In genomic region chr7:73595860-73596259, GRCm38 (mm10) we compare ENCODE assay signal across 8 mouse cellular contexts. TPM values are rescaled to one million over a fixed set of nuclear protein-coding genes. Genes with fewer than 3 reads are reported as not detected.
DNase-seq lines count a peak whose midpoint lies in the region; ATAC-seq lines count a peak whose summit lies in the region.

No protein-coding gene starts in this region.

- no peak overlapping the region; the same call in 1 of the 2 replicates for H3K9ac ChIP-seq in lung, embryonic 16.5 days (ENCODE audit: low read length)
- peak overlapping the region; percentile 68 for H3K9ac ChIP-seq in heart, embryonic 11.5 days (ENCODE audit: low read depth, low read length)
- peak overlapping the region; percentile 39 for H3K9ac ChIP-seq in liver, embryonic 11.5 days (ENCODE audit: low read depth, low read length)
- peak overlapping the region; percentile 15; the same call in 1 of the 2 replicates for H3K9ac ChIP-seq in stomach, embryonic 14.5 days (replicated peaks; ENCODE audit: low read depth, low read length)

- no peaks in the 10 kb centered on the region for H3K9me3 ChIP-seq in lung, embryonic 16.5 days (ENCODE audit: control insufficient read depth, low read length)
- H3K9me3 ChIP-seq in heart, embryonic 11.5 days (replicated peaks; ENCODE audit: control insufficient read depth, low read length) = peaks cover 3% of the 10 kb centered on the region; the same call in 1 of the 2 replicates
- H3K9me3 ChIP-seq in liver, embryonic 11.5 days (ENCODE audit: control insufficient read depth, low read length) = no peaks in the 10 kb centered on the region; the same call in 1 of the 2 replicates
- H3K9me3 ChIP-seq in stomach, embryonic 14.5 days (ENCODE audit: control insufficient read depth, low read depth, low read length) = peaks cover 4% of the 10 kb centered on the region; the same call in 1 of the 2 replicates

- peak overlapping the region; percentile 94 for H3K27ac ChIP-seq in lung, embryonic 16.5 days (ENCODE audit: low read length)
- peak overlapping the region; percentile 98 for H3K27ac ChIP-seq in heart, embryonic 11.5 days (ENCODE audit: low read depth, low read length)
- H3K27ac ChIP-seq in liver, embryonic 11.5 days (ENCODE audit: low read depth, low read length) = peak overlapping the region; percentile 77
- H3K27ac ChIP-seq in stomach, embryonic 14.5 days (ENCODE audit: low read length) = peak overlapping the region; percentile 94

- no peak overlapping the region for H3K4me3 ChIP-seq in lung, embryonic 16.5 days (ENCODE audit: low read length)
- H3K4me3 ChIP-seq in heart, embryonic 11.5 days (ENCODE audit: low read depth, low read length) = peak overlapping the region; percentile 33; the same call in 1 of the 2 replicates
- H3K4me3 ChIP-seq in liver, embryonic 11.5 days (ENCODE audit: low read depth, low read length) = peak overlapping the region; percentile 39; the same call in 1 of the 2 replicates
- no peak overlapping the region for H3K4me3 ChIP-seq in stomach, embryonic 14.5 days (ENCODE audit: low read depth, low read length)

- H3K27me3 ChIP-seq in lung, embryonic 16.5 days (ENCODE audit: control insufficient read depth, insufficient read depth, low read depth, low read length) = no peaks in the 10 kb centered on the region
- H3K27me3 ChIP-seq in heart, embryonic 11.5 days (ENCODE audit: control insufficient read depth, insufficient read depth, low read length) = no peaks in the 10 kb centered on the region
- H3K27me3 ChIP-seq in liver, embryonic 11.5 days (replicated peaks; ENCODE audit: control insufficient read depth, insufficient read depth, low read length) = no peaks in the 10 kb centered on the region
- H3K27me3 ChIP-seq in stomach, embryonic 14.5 days (ENCODE audit: control insufficient read depth, insufficient read depth, low read length) = no peaks in the 10 kb centered on the region

- DNase-seq in lung, postnatal 36 days = no peak
- DNase-seq in cerebellum, postnatal 25 days = peak; percentile 75 to 77
- DNase-seq in liver, embryonic 11.5 days (ENCODE audit: low spot score) = no peak
- DNase-seq in layer of hippocampus, adult 9-10 months (ENCODE audit: low spot score) = no peak
- DNase-seq in c-Kit-positive CD71-positive TER-119-positive erythroid progenitor cells, embryonic 14.5 days (ENCODE audit: low spot score) = no peak

- no peaks in the 10 kb centered on the region for H3K36me3 ChIP-seq in lung, embryonic 16.5 days (ENCODE audit: control insufficient read depth, insufficient read depth, low read length)
- H3K36me3 ChIP-seq in heart, embryonic 11.5 days (ENCODE audit: control insufficient read depth, insufficient read depth, low read length) = no peaks in the 10 kb centered on the region
- H3K36me3 ChIP-seq in liver, embryonic 11.5 days (ENCODE audit: control insufficient read depth, insufficient read depth, low read length) = no peaks in the 10 kb centered on the region
- no peaks in the 10 kb centered on the region for H3K36me3 ChIP-seq in stomach, embryonic 14.5 days (ENCODE audit: control insufficient read depth, insufficient read depth, low read length)

- ATAC-seq in lung, embryonic 16.5 days (ENCODE audit: low read depth) = no peak
- no peak for ATAC-seq in heart, embryonic 11.5 days (replicated peaks; ENCODE audit: insufficient number of reproducible peaks, low FRiP score, low TSS enrichment)
- ATAC-seq in liver, embryonic 11.5 days (replicated peaks; ENCODE audit: low FRiP score) = no peak
- no peak for ATAC-seq in stomach, embryonic 14.5 days (ENCODE audit: insufficient number of reproducible peaks, insufficient read depth, low FRiP score, low read depth)

- WGBS in lung, embryonic 16.5 days = 46% methylated on average over 9 of the region's 9 CpGs
- WGBS in heart, embryonic 11.5 days (ENCODE audit: insufficient replicate concordance) = 19% methylated on average over 9 of the region's 9 CpGs
- 37% methylated on average over 9 of the region's 9 CpGs for WGBS in liver, embryonic 11.5 days
- 43% methylated on average over 9 of the region's 9 CpGs for WGBS in stomach, embryonic 14.5 days

- peak overlapping the region; percentile 66 for H3K4me2 ChIP-seq in lung, embryonic 16.5 days (ENCODE audit: low read depth, low read length)
- H3K4me2 ChIP-seq in heart, embryonic 11.5 days = peak overlapping the region; percentile 72
- peak overlapping the region; percentile 84 for H3K4me2 ChIP-seq in liver, embryonic 11.5 days
- H3K4me2 ChIP-seq in stomach, embryonic 14.5 days (replicated peaks; ENCODE audit: low read depth, low read length) = peak overlapping the region; percentile 48

- peaks cover 16% of the 10 kb centered on the region for H3K4me1 ChIP-seq in lung, embryonic 16.5 days (replicated peaks; ENCODE audit: control insufficient read depth, insufficient read depth, low read length)
- peaks cover 22% of the 10 kb centered on the region for H3K4me1 ChIP-seq in heart, embryonic 11.5 days (ENCODE audit: control insufficient read depth, insufficient read depth, low read length)
- H3K4me1 ChIP-seq in liver, embryonic 11.5 days (replicated peaks; ENCODE audit: control insufficient read depth, insufficient read depth, low read length) = peaks cover 41% of the 10 kb centered on the region
- H3K4me1 ChIP-seq in stomach, embryonic 14.5 days (ENCODE audit: control insufficient read depth, insufficient read depth, low read length) = peaks cover 26% of the 10 kb centered on the region

RNA-seq across cellular contexts. Expression of gene Chd2, which starts 54.2 kb away (rescaled TPM):
- 53.7 and 58.9 TPM in 2 replicates for polyA plus RNA-seq in lung, embryonic 16.5 days (2015; fragmentation: Nextera tagmentation; extraction: Ambion mirVana)
- polyA plus RNA-seq in heart, embryonic 11.5 days (2014; fragmentation: Nextera tagmentation; extraction: Ambion mirVana) = 43.6 and 45.6 TPM in 2 replicates
- polyA plus RNA-seq in liver, embryonic 11.5 days (2014; fragmentation: Nextera tagmentation; extraction: Ambion mirVana) = 30.9 and 34.5 TPM in 2 replicates
- 71.0 and 77.2 TPM in 2 replicates for polyA plus RNA-seq in stomach, embryonic 14.5 days (2014; fragmentation: Nextera tagmentation; extraction: Ambion mirVana)

Comparison
In these comparisons a context has a peak if more than half of its experiments do, and no peak if none do; other contexts are left out.
1. H3K4me3 ChIP-seq: peak in heart, embryonic 11.5 days (single experiment) and liver, embryonic 11.5 days (single experiment); none in lung, embryonic 16.5 days (single experiment) and stomach, embryonic 14.5 days (single experiment).
2. DNase-seq: peak in cerebellum, postnatal 25 days (2 of 2); none in lung, postnatal 36 days (single experiment), liver, embryonic 11.5 days (single experiment), layer of hippocampus, adult 9-10 months (single experiment) and c-Kit-positive CD71-positive TER-119-positive erythroid progenitor cells, embryonic 14.5 days (single experiment).
3. Peak in every context shown above with its lines, with median percentiles within 50 percentile points of each other: H3K27ac ChIP-seq and H3K4me2 ChIP-seq.